Mouse (Mus musculus): ENCODE results near the gene Ddx49. TPM values are rescaled to one million over a fixed set of nuclear protein-coding genes. Genes with fewer than 3 reads are reported as not detected.

Ddx49 gene
- polyA plus RNA-seq, 1 experiment from 2014 or later = 19.5 TPM

DNA sequence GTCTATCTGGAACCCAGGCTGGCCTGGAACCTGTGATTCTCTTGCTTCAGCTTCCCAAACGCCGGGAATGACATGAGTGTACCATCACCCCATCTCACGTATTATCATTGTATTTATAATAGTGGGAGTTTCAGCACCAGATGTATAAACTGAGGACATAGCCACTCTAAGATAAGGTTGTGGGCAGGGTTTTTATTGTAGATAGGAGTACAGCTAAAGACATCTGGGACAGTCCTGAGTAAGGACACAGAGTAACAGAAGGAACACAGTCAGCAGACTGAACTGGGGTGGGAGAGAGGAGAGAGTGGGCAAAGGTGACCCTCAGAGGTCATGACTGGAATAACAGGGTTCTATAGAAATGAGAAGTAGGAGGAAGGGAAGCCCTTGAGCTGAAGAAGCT, 34.6 kb downstream of the Ddx49 start:
- H3K27me3 ChIP-seq = no peaks in the 10 kb centered on the region
- H3K4me2 ChIP-seq = no peak overlapping the region
- H3K4me1 ChIP-seq (replicated peaks) = peaks cover 41% of the 10 kb centered on the region
- ATAC-seq (ENCODE audit: insufficient read depth) = peak; percentile 62
- H3K27ac ChIP-seq (replicated peaks) = peak overlapping the region; percentile 17; the same call in 1 of the 2 replicates
- WGBS (ENCODE audit: insufficient replicate concordance) = 22% methylated on average over 3 of the region's 3 CpGs
- H3K36me3 ChIP-seq (replicated peaks) = peaks cover 29% of the 10 kb centered on the region
- H3K9ac ChIP-seq = no peak overlapping the region
- no peak overlapping the region for H3K4me3 ChIP-seq (replicated peaks)
- no peaks in the 10 kb centered on the region for H3K9me3 ChIP-seq (replicated peaks)

GRCm38 (mm10) chr8:70259043-70259442, 43.2 kb downstream of the Ddx49 start:
- WGBS (ENCODE audit: insufficient replicate concordance) = 27% methylated on average over 2 of the region's 2 CpGs
- Histone ChIP-seq H3K9me3 (replicated peaks) (no peaks in the 10 kb centered on the region), H3K4me2 (no peak overlapping the region; the same call in 1 of the 2 replicates), H3K36me3 (replicated peaks) (peaks cover 98% of the 10 kb centered on the region), H3K9ac (no peak overlapping the region), H3K27ac (replicated peaks) (peak overlapping the region; percentile 72), H3K4me1 (replicated peaks) (peaks cover 39% of the 10 kb centered on the region), H3K4me3 (replicated peaks) (no peak overlapping the region), H3K27me3 (no peaks in the 10 kb centered on the region)
- peak; percentile 73 for ATAC-seq (ENCODE audit: insufficient read depth)

- Histone ChIP-seq H3K36me3 (replicated peaks) (peaks cover 98% of the 10 kb centered on the region), H3K27me3 (no peaks in the 10 kb centered on the region), H3K4me2 (no peak overlapping the region), H3K9me3 (replicated peaks) (no peaks in the 10 kb centered on the region), H3K4me3 (replicated peaks) (no peak overlapping the region), H3K9ac (no peak overlapping the region), H3K4me1 (replicated peaks) (peaks cover 39% of the 10 kb centered on the region), H3K27ac (replicated peaks) (peak overlapping the region; percentile 72)
- WGBS (ENCODE audit: insufficient replicate concordance) = 51% methylated on average over 5 of the region's 5 CpGs
- peak; percentile 55; the same call in 1 of the 2 replicates for ATAC-seq (ENCODE audit: insufficient read depth)
Observed at GRCm38 (mm10) chr8:70258600-70258999, 43.7 kb downstream of the Ddx49 start.

DNA sequence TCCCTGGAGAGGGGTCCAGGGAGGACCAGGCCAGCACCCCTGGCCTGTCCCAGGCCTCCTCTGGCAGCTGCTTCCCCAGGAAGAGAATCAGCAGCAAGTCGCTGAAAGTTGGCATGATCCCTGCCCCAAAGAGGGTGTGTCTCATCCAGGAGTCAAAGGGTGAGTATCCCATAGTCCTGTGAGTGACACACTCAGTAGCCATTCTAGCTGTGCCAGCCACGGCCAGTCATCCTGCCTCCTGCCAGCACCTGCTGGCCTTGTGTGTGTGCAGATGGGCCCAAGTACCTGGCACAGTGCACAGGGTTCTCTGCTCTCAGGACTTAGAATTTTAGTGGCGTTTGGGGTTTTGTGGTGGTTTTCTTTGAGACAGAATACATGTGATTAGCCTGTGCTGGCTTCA, 44.8 kb downstream of the Ddx49 start:
- Histone ChIP-seq H3K27me3 (no peaks in the 10 kb centered on the region), H3K27ac (replicated peaks) (no peak overlapping the region), H3K4me3 (replicated peaks) (no peak overlapping the region), H3K9me3 (replicated peaks) (no peaks in the 10 kb centered on the region), H3K9ac (no peak overlapping the region), H3K36me3 (replicated peaks) (peaks cover 98% of the 10 kb centered on the region), H3K4me2 (no peak overlapping the region), H3K4me1 (replicated peaks) (peaks cover 39% of the 10 kb centered on the region)
- no peak for ATAC-seq (ENCODE audit: insufficient read depth)
- 77% methylated on average over 3 of the region's 3 CpGs for WGBS (ENCODE audit: insufficient replicate concordance)

DNA sequence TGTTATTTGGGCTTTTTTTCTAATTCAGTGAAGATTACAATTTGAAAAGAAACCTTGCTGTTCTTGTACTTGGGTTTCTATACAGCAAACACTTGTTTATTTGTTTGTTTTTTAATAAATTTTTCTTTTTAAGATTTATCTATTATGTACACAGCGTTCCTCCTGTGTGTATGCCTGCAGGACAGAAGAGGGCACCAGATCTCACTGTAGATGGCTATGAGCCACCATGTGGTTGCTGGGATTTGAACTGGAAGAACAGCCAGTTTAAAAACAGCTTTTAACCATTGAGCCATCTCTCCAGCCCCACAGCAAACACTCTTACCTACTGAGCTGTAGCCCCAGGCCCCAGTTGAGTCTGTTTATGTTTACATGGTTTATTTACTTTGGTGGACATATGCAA, 47.7 kb downstream of the Ddx49 start:
- no peak overlapping the region for H3K27ac ChIP-seq (replicated peaks)
- peaks cover 99% of the 10 kb centered on the region for H3K36me3 ChIP-seq (replicated peaks)
- 65% methylated on average over 1 of the region's 1 CpGs for WGBS (ENCODE audit: insufficient replicate concordance)
- no peak for ATAC-seq (ENCODE audit: insufficient read depth)
- no peak overlapping the region for H3K4me2 ChIP-seq
- no peaks in the 10 kb centered on the region for H3K27me3 ChIP-seq
- H3K4me3 ChIP-seq (replicated peaks) = no peak overlapping the region
- no peak overlapping the region for H3K9ac ChIP-seq
- H3K9me3 ChIP-seq (replicated peaks) = no peaks in the 10 kb centered on the region
- peaks cover 15% of the 10 kb centered on the region for H3K4me1 ChIP-seq (replicated peaks)

GRCm38 (mm10) chr8:70247841-70248240, 54.4 kb downstream of the Ddx49 start:
- Histone ChIP-seq H3K36me3 (replicated peaks) (peaks cover 91% of the 10 kb centered on the region), H3K9me3 (replicated peaks) (no peaks in the 10 kb centered on the region), H3K4me3 (replicated peaks) (no peak overlapping the region), H3K4me2 (no peak overlapping the region), H3K27ac (replicated peaks) (no peak overlapping the region), H3K9ac (no peak overlapping the region), H3K27me3 (no peaks in the 10 kb centered on the region), H3K4me1 (replicated peaks) (0 out of 2 replicates have a peak, but pooled peaks cover 5% of the 10 kb centered on the region)
- no peak for ATAC-seq (ENCODE audit: insufficient read depth)
- WGBS (ENCODE audit: insufficient replicate concordance) = 82% methylated on average over 3 of the region's 3 CpGs

DNA sequence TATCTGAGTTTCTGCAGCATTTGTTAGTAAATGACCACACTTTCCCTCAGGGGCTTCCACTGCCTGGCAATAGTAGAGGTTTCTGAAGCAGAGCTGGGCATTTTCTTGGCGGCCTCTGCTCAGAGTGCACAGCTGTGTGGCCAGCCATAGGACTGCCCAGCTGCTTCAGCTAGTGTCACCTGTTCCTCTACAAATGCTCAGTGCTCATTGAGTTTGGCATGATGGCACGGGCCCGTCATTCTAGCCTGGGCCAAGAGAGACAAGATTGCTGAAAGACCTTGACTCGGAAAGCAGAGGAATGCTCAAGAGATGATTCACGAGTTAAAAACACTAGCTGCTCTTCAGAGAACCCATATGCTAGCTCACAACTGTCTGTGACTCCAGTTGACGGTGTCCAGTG, 55.7 kb downstream of the Ddx49 start:
- H3K9me3 ChIP-seq (replicated peaks) = no peaks in the 10 kb centered on the region
- no peak overlapping the region for H3K4me2 ChIP-seq
- WGBS (ENCODE audit: insufficient replicate concordance) = 78% methylated on average over 6 of the region's 6 CpGs
- no peak overlapping the region for H3K4me3 ChIP-seq (replicated peaks)
- H3K27ac ChIP-seq (replicated peaks) = no peak overlapping the region
- H3K9ac ChIP-seq = no peak overlapping the region
- H3K27me3 ChIP-seq = no peaks in the 10 kb centered on the region
- H3K36me3 ChIP-seq (replicated peaks) = peaks cover 91% of the 10 kb centered on the region
- 0 out of 2 replicates have a peak, but pooled peaks cover 5% of the 10 kb centered on the region for H3K4me1 ChIP-seq (replicated peaks)
- ATAC-seq (ENCODE audit: insufficient read depth) = no peak

Other genes with a start within 250 kb of the Ddx49 start
- 1.6 and 2.3 TPM in 2 replicates for gene Tm6sf2, start 229.6 kb downstream of the Ddx49 start, polyA plus RNA-seq (2015; fragmentation: Nextera tagmentation; extraction: Ambion mirVana)
- 0.05 and 0.06 TPM in 2 replicates for gene Hapln4, start 219.0 kb downstream of the Ddx49 start, polyA plus RNA-seq (2015; fragmentation: Nextera tagmentation; extraction: Ambion mirVana)
- 0.02 and 0.03 TPM in 2 replicates for gene Ncan, start 181.6 kb downstream of the Ddx49 start, polyA plus RNA-seq (2015; fragmentation: Nextera tagmentation; extraction: Ambion mirVana)
- gene Nr2c2ap, start 171.2 kb downstream of the Ddx49 start, polyA plus RNA-seq (2015; fragmentation: Nextera tagmentation; extraction: Ambion mirVana) = 16.8 and 17.4 TPM in 2 replicates
- 6.5 and 7.3 TPM in 2 replicates for gene Rfxank, start 163.3 kb downstream of the Ddx49 start, polyA plus RNA-seq (2015; fragmentation: Nextera tagmentation; extraction: Ambion mirVana)
- 22.4 and 25.7 TPM in 2 replicates for gene Borcs8, start 163.0 kb downstream of the Ddx49 start, polyA plus RNA-seq (2015; fragmentation: Nextera tagmentation; extraction: Ambion mirVana)
- not detected in 2 replicates for gene Mef2b, start 162.8 kb downstream of the Ddx49 start, polyA plus RNA-seq (2015; fragmentation: Nextera tagmentation; extraction: Ambion mirVana)
- 28.1 and 31.9 TPM in 2 replicates for gene Tmem161a, start 130.1 kb downstream of the Ddx49 start, polyA plus RNA-seq (2015; fragmentation: Nextera tagmentation; extraction: Ambion mirVana)
- gene Slc25a42, start 90.2 kb downstream of the Ddx49 start, polyA plus RNA-seq (2015; fragmentation: Nextera tagmentation; extraction: Ambion mirVana) = 8.0 and 9.2 TPM in 2 replicates
- 10.9 and 11.7 TPM in 2 replicates for gene Sugp2, start 68.3 kb downstream of the Ddx49 start, polyA plus RNA-seq (2015; fragmentation: Nextera tagmentation; extraction: Ambion mirVana)
- 12.4 and 15.2 TPM in 2 replicates for gene Armc6, start 68.0 kb downstream of the Ddx49 start, polyA plus RNA-seq (2015; fragmentation: Nextera tagmentation; extraction: Ambion mirVana)
- gene Homer3, start 19.7 kb downstream of the Ddx49 start, polyA plus RNA-seq (2015; fragmentation: Nextera tagmentation; extraction: Ambion mirVana) = 4.9 and 5.9 TPM in 2 replicates
- gene Cope, start within 50 bp of the Ddx49 start, polyA plus RNA-seq (2015; fragmentation: Nextera tagmentation; extraction: Ambion mirVana) = 190 and 246 TPM in 2 replicates
- gene Cers1, start 13.3 kb upstream of the Ddx49 start, polyA plus RNA-seq (2015; fragmentation: Nextera tagmentation; extraction: Ambion mirVana) = 0.13 and 0.25 TPM in 2 replicates
- gene Gdf1, start 27.3 kb upstream of the Ddx49 start, polyA plus RNA-seq (2015; fragmentation: Nextera tagmentation; extraction: Ambion mirVana) = 0.10 and 0.26 TPM in 2 replicates
- gene Upf1, start 50.8 kb upstream of the Ddx49 start, polyA plus RNA-seq (2015; fragmentation: Nextera tagmentation; extraction: Ambion mirVana) = 9.7 and 10.6 TPM in 2 replicates
- gene Comp, start 71.1 kb upstream of the Ddx49 start, polyA plus RNA-seq (2015; fragmentation: Nextera tagmentation; extraction: Ambion mirVana) = 1.3 and 2.1 TPM in 2 replicates
- 4.2 and 4.3 TPM in 2 replicates for gene Crtc1, start 137.1 kb upstream of the Ddx49 start, polyA plus RNA-seq (2015; fragmentation: Nextera tagmentation; extraction: Ambion mirVana)
- gene Klhl26, start 174.5 kb upstream of the Ddx49 start, polyA plus RNA-seq (2015; fragmentation: Nextera tagmentation; extraction: Ambion mirVana) = 6.4 and 6.7 TPM in 2 replicates
- not detected in 2 replicates for gene Tmem59l, start 184.9 kb upstream of the Ddx49 start, polyA plus RNA-seq (2015; fragmentation: Nextera tagmentation; extraction: Ambion mirVana)
- gene Crlf1, start 190.7 kb upstream of the Ddx49 start, polyA plus RNA-seq (2015; fragmentation: Nextera tagmentation; extraction: Ambion mirVana) = 0.97 and 1.7 TPM in 2 replicates
- 58.0 and 60.5 TPM in 2 replicates for gene Rex1bd, start 204.3 kb upstream of the Ddx49 start, polyA plus RNA-seq (2015; fragmentation: Nextera tagmentation; extraction: Ambion mirVana)
- 466 and 562 TPM in 2 replicates for gene Uba52, start 208.3 kb upstream of the Ddx49 start, polyA plus RNA-seq (2015; fragmentation: Nextera tagmentation; extraction: Ambion mirVana)
- 163 and 186 TPM in 2 replicates for gene Fkbp8, start 225.2 kb upstream of the Ddx49 start, polyA plus RNA-seq (2015; fragmentation: Nextera tagmentation; extraction: Ambion mirVana)
- gene Kxd1, start 225.5 kb upstream of the Ddx49 start, polyA plus RNA-seq (2015; fragmentation: Nextera tagmentation; extraction: Ambion mirVana) = 28.9 and 30.2 TPM in 2 replicates
- gene Ell, start 237.0 kb upstream of the Ddx49 start, polyA plus RNA-seq (2015; fragmentation: Nextera tagmentation; extraction: Ambion mirVana) = 11.8 and 14.2 TPM in 2 replicates

All from liver, embryonic 15.5 days (tissue).